Mouse (Mus musculus) embryonic fibroblast, embryonic 13.5 days (primary cell): ENCODE measurements around the gene Plbd2.
A peak's percentile ranks its signal among the peaks of the same experiment; 100 is the strongest.

Source experiments
- CTCF ChIP-seq: IDR thresholded peaks from 2 replicates; pipeline ENCODE4 v1.5.1; 2011; ENCODE audit warnings: mild to moderate bottlenecking, control low read depth, low read length, moderate library complexity, borderline replicate concordance; ENCODE audit not compliant: insufficient read depth
- POLR2A ChIP-seq: IDR thresholded peaks from 2 replicates; pipeline ENCODE4 v1.6.1; 2011; ENCODE audit warnings: low read depth, mild to moderate bottlenecking, control low read depth, low read length, moderate library complexity

DNA sequence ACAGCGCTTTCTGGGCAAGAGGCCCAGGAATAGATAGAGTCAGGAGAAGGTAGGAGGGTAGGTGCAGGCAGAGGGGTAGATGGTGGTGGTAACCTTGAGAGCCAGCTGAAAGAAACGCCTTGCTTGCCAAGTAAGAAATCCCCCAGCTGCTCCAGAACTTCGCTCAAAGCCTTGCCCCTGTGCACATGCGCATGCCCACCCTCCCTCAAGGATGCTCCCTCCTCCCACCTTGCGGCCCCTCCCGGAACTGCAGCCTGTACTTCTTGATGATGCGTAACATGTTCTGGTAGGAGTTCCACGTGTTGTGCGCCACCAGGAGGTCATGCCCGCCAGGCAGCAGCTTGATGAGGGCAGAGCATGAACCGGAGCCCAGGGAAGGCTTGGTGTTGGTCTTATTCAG, 11.0 kb downstream of the Plbd2 start:
- TF ChIP-seq CTCF, result peak; percentile 29; the same call in 1 of the 2 replicates
- TF ChIP-seq POLR2A, result no peak
